Mouse (Mus musculus) G1E (cell line): Measurements from ENCODE around the gene Elp5.

Source experiments
- CTCF ChIP-seq: IDR thresholded peaks from 2 replicates; pipeline ENCODE4 v1.5.1; 2012; ENCODE audit warnings: low read depth, low read length, inconsistent platforms, mixed read lengths
- GATA1 ChIP-seq: IDR thresholded peaks from 2 replicates; pipeline ENCODE4 v1.6.1; 2012; ENCODE audit warnings: borderline replicate concordance, low read length, inconsistent platforms, mixed read lengths
- POLR2AphosphoS5 ChIP-seq: IDR thresholded peaks from 2 replicates; pipeline ENCODE4 v1.6.1; 2012; ENCODE audit warnings: low read depth, low read length, inconsistent platforms; ENCODE audit not compliant: insufficient replicate concordance
- TAL1 ChIP-seq: conservative IDR thresholded peaks from 2 replicates; pipeline ENCODE4 v1.6.1; 2012; ENCODE audit warnings: low read depth, low read length, inconsistent platforms, mixed read lengths

- TF ChIP-seq CTCF (no peak), GATA1 (no peak), TAL1 (no peak), POLR2AphosphoS5 (no peak)
Measured at GRCm38 (mm10) chr11:70010961-70011360, 28.6 kb upstream of the Elp5 start.
